Comparison of ENCODE assay signal across 8 mouse cellular contexts in the genomic region with DNA sequence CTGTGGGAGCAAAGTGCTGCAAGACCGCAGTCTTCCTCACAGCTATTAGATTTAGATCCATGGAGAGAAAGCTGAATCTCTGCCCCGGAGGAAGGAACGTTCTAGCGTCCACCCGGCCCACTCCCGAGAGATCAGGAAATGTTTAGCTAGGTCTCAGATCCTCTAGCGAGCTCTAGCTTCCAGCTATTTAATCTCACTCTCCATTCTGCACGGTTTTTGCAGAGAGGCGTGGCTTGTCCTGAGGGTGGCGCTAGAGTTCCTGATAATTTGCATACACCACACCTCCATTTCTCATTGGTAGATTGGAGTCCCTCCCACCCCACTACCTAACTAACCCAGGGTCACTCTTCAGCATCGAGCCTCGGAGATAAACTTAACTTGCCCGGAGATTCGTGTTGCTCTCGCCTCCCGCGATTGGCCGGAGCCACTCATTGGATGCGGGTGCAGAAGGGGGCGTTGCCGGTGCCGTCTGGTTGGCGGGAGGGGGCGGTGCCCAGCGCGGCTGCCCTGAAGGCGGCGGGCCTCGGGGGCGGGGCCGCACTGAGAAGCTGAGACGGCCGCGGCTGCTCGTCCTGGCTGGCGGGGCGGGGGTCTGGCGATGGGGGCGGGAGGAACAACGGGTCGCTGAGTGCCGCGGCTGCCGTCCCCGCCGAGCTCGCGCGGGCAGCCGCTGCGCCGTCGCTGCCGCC. TPM values are rescaled to one million over a fixed set of nuclear protein-coding genes. Genes with fewer than 3 reads are reported as not detected.
A peak's percentile ranks its signal among the peaks of the same experiment; 100 is the strongest.
DNase-seq lines count a peak whose midpoint lies in the region; ATAC-seq lines count a peak whose summit lies in the region.

No protein-coding gene starts in this region.

- under 1% methylated on average over 48 of the region's 54 CpGs for WGBS in hindbrain, embryonic 16.5 days
- WGBS in macrophage (ENCODE audit: missing documents), result 1% methylated on average over 53 of the region's 54 CpGs

- peak overlapping the region; percentile 69 for H3K4me2 ChIP-seq in hindbrain, embryonic 16.5 days (ENCODE audit: low read length)

- peak overlapping the region; percentile 99 for H3K4me3 ChIP-seq in hindbrain, embryonic 16.5 days (ENCODE audit: low read length)
- H3K4me3 ChIP-seq in macrophage (ENCODE audit: inconsistent target), result peak overlapping the region; percentile 30

- no peaks in the 10 kb centered on the region for H3K79me2 ChIP-seq in macrophage (ENCODE audit: inconsistent target)

- H3K36me3 ChIP-seq in hindbrain, embryonic 16.5 days (ENCODE audit: control insufficient read depth, insufficient read depth, low read length), result no peaks in the 10 kb centered on the region
- no peaks in the 10 kb centered on the region for H3K36me3 ChIP-seq in macrophage (ENCODE audit: inconsistent target)

- H3K27ac ChIP-seq in hindbrain, embryonic 16.5 days (ENCODE audit: low read depth, low read length), result peak overlapping the region; percentile 92
- peak overlapping the region; percentile 58 for H3K27ac ChIP-seq in macrophage

- H3K9ac ChIP-seq in hindbrain, embryonic 16.5 days (ENCODE audit: low read depth, low read length), result peak overlapping the region; percentile 93

- H3K4me1 ChIP-seq in hindbrain, embryonic 16.5 days (ENCODE audit: control insufficient read depth, insufficient read depth, low read depth, low read length), result peaks cover 11% of the 10 kb centered on the region

- peak; percentile 92 for DNase-seq in WW6 (ENCODE audit: low read depth, low spot score)
- DNase-seq in cerebellum, postnatal 4 days (ENCODE audit: low spot score in 2 of 2), result peak; percentile 92 to 97
- DNase-seq in gastrocnemius, adult 18-20 months (ENCODE audit: low spot score), result peak; percentile 98
- peak; percentile 96 to 98 for DNase-seq in left cerebral cortex, adult 18-20 months (ENCODE audit: low spot score in 2 of 2)
- peak; percentile 99 for DNase-seq in right cerebral cortex, adult 18-20 months
- peak; percentile 93 for DNase-seq in urinary bladder, postnatal 10 days (ENCODE audit: low spot score)

- H3K9me3 ChIP-seq in hindbrain, embryonic 16.5 days (ENCODE audit: control insufficient read depth, low read length), result no peaks in the 10 kb centered on the region

- no peaks in the 10 kb centered on the region for H3K27me3 ChIP-seq in hindbrain, embryonic 16.5 days (replicated peaks; ENCODE audit: control insufficient read depth, insufficient read depth, low read length)

- peak; percentile 99 for ATAC-seq in hindbrain, embryonic 16.5 days

RNA-seq across cellular contexts. Expression of a gene that starts 1.1 kb away (rescaled TPM):
- total RNA-seq in gastrocnemius, adult 18-20 months (2021), result 10 to 100 TPM; 14.8 to 18.7 TPM
- polyA plus RNA-seq in hindbrain, embryonic 16.5 days (2015; fragmentation: Nextera tagmentation; extraction: Ambion mirVana), result 15.9 and 21.0 TPM in 2 replicates
- 100 to 1,000 TPM; 109 to 141 TPM for total RNA-seq in left cerebral cortex, adult 18-20 months (2021)
- total RNA-seq in macrophage (2018; cell fraction: chromatin; rRNA removed), result 10 to 100 TPM in 7 of 26 experiments, 1 to 10 TPM in 17, under 1 TPM in 2; 0.67 to 18.0 (median 6.6) TPM
- total RNA-seq in macrophage (2018; cell fraction: cytosol; rRNA removed), result 10 to 100 TPM in 1 of 26 experiments, 1 to 10 TPM in 25; 2.9 to 11.4 (median 5.9) TPM
- 10 to 100 TPM in 3 of 26 experiments, 1 to 10 TPM in 23; 2.9 to 17.3 (median 5.8) TPM for total RNA-seq in macrophage (2018; cell fraction: nucleus; rRNA removed)
- polyA plus RNA-seq in macrophage (2018), result 4.3 to 6.0 TPM (median 4.9 TPM) in 3 replicates

Comparison
In these comparisons a context has a peak if more than half of its experiments do, and no peak if none do; other contexts are left out.
1. Peak in every context shown above with its lines: DNase-seq, ATAC-seq, H3K4me3 ChIP-seq and H3K27ac ChIP-seq.
2. RNA of a gene that starts 1.1 kb away (total RNA-seq): 109 to 141 TPM in left cerebral cortex, adult 18-20 months; 14.8 to 18.7 TPM in gastrocnemius, adult 18-20 months; every median in the first group is over 4 times any median in the second.